Mouse (Mus musculus) Muller cell, postnatal 12 days (primary cell): Measurements from ENCODE around the gene H2-M10.2.
"Not testable (repeated sequence)": the region's sequence is repeated elsewhere in the genome, so short reads cannot be mapped to it uniquely, and the experiment has no call there.

ENCODE experiments used
- DNase-seq: peaks from one replicate; pipeline ENCODE4 v3.0.0-alpha.2; 2015; ENCODE audit errors: inconsistent ontology term

The H2-M10.2 gene

GRCm38 (mm10) chr17:36252250-36252876, 33.9 kb downstream of the H2-M10.2 start:
- peak; percentile 15 for DNase-seq

GRCm38 (mm10) chr17:36248886-36249285, 37.4 kb downstream of the H2-M10.2 start:
- no peak for DNase-seq

- no peak for DNase-seq
Measured at GRCm38 (mm10) chr17:36245741-36246140, 40.5 kb downstream of the H2-M10.2 start.

GRCm38 (mm10) chr17:36244031-36244430, 42.3 kb downstream of the H2-M10.2 start:
- no peak for DNase-seq

- DNase-seq, result no peak
Measured at GRCm38 (mm10) chr17:36240637-36241213, 45.6 kb downstream of the H2-M10.2 start.

- DNase-seq, result peak; percentile 92
Measured at GRCm38 (mm10) chr17:36237321-36237921, 48.9 kb downstream of the H2-M10.2 start.

GRCm38 (mm10) chr17:36235300-36235699, 51.0 kb downstream of the H2-M10.2 start:
- not testable (repeated sequence) for DNase-seq
